Mouse (Mus musculus): ENCODE measurements around the gene Polh.

GRCm38 (mm10) chr17:46123285-46123684 lies 79.2 kb downstream of the Polh start:
- TF ChIP-seq CTCF (IDR thresholded peaks at IDR 0.05; ENCODE audit: borderline replicate concordance, extremely low read depth, insufficient read depth, insufficient read length) (no peak), POLR2A (IDR thresholded peaks at IDR 0.05; ENCODE audit: borderline replicate concordance, extremely low read depth, insufficient read depth, insufficient read length, poor library complexity, severe bottlenecking) (no peak)
